Mouse (Mus musculus) midbrain, embryonic 13.5 days (tissue): ENCODE results near the gene Gm2a. TPM values are rescaled to one million over a fixed set of nuclear protein-coding genes. Genes with fewer than 3 reads are reported as not detected.

Source experiments
- ATAC-seq: fragments of 200-750 bp; cut with Nextera tagmentation; 2 replicates; pipeline ENCODE4 v1.8.0; 2017; ENCODE audit warnings: mild to moderate bottlenecking, moderate TSS enrichment, moderate library complexity
- H3K27ac ChIP-seq: fragments of 300-500 bp; sonication (generic); 2 replicates; pipeline ENCODE4 v1.5.1; 2015; ENCODE audit warnings: inconsistent platforms, mild to moderate bottlenecking, moderate library complexity
- H3K27me3 ChIP-seq: fragments of 300-500 bp; sonication (generic); 2 replicates; pipeline ENCODE4 v1.6.1; 2015; ENCODE audit warnings: mild to moderate bottlenecking, inconsistent platforms
- H3K36me3 ChIP-seq: fragments of 300-500 bp; sonication (generic); 2 replicates; pipeline ENCODE4 v1.6.1; 2015; ENCODE audit warnings: mild to moderate bottlenecking, inconsistent platforms
- H3K4me1 ChIP-seq: fragments of 300-500 bp; sonication (generic); replicated peaks from 2 replicates; pipeline ENCODE4 v1.6.1; 2015; ENCODE audit warnings: inconsistent platforms
- H3K4me2 ChIP-seq: fragments of 300-500 bp; sonication (generic); replicated peaks from 2 replicates; pipeline ENCODE4 v1.6.1; 2015; ENCODE audit warnings: moderate library complexity, mild to moderate bottlenecking, inconsistent platforms
- H3K4me3 ChIP-seq: fragments of 300-500 bp; sonication (generic); replicated peaks from 2 replicates; pipeline ENCODE4 v1.5.1; 2015; ENCODE audit warnings: mild to moderate bottlenecking, inconsistent platforms
- H3K9ac ChIP-seq: fragments of 300-500 bp; sonication (generic); replicated peaks from 2 replicates; pipeline ENCODE4 v1.6.1; 2015; ENCODE audit warnings: mild to moderate bottlenecking, inconsistent platforms
- H3K9me3 ChIP-seq: fragments of 300-500 bp; sonication (generic); 2 replicates; pipeline ENCODE4 v1.6.1; 2016; ENCODE audit warnings: mild to moderate bottlenecking, inconsistent platforms
- WGBS: fragments of 180-500 bp; shearing (Covaris S2); methylation state at CpG from one replicate; pipeline ENCODE4 v1.1.7; 2015; 5-methylcytosine and 5-hydroxymethylcytosine counted together
- polyA plus RNA-seq: library from polyadenylated mRNA; unstranded; fragments of >200 nt; fragmentation: Nextera tagmentation; extraction: Ambion mirVana; gene quantifications from 2 replicates; pipeline ENCODE4 v1.2.1, GENCODE M21; 2015

The Gm2a gene
- polyA plus RNA-seq, 1 experiment from 2014 or later, result 14.5 TPM

- ATAC-seq, result no peak
- no peaks in the 10 kb centered on the region for H3K36me3 ChIP-seq
- H3K4me2 ChIP-seq, result no peak overlapping the region
- no peak overlapping the region for H3K9ac ChIP-seq
- H3K4me1 ChIP-seq, result no peaks in the 10 kb centered on the region
- H3K4me3 ChIP-seq, result no peak overlapping the region
- H3K9me3 ChIP-seq, result no peaks in the 10 kb centered on the region
- WGBS, result 95% methylated on average over 5 of the region's 5 CpGs
- H3K27me3 ChIP-seq, result no peaks in the 10 kb centered on the region
- H3K27ac ChIP-seq, result no peak overlapping the region
Measured at GRCm38 (mm10) chr11:55134871-55135270, 37.0 kb downstream of the Gm2a start.

DNA sequence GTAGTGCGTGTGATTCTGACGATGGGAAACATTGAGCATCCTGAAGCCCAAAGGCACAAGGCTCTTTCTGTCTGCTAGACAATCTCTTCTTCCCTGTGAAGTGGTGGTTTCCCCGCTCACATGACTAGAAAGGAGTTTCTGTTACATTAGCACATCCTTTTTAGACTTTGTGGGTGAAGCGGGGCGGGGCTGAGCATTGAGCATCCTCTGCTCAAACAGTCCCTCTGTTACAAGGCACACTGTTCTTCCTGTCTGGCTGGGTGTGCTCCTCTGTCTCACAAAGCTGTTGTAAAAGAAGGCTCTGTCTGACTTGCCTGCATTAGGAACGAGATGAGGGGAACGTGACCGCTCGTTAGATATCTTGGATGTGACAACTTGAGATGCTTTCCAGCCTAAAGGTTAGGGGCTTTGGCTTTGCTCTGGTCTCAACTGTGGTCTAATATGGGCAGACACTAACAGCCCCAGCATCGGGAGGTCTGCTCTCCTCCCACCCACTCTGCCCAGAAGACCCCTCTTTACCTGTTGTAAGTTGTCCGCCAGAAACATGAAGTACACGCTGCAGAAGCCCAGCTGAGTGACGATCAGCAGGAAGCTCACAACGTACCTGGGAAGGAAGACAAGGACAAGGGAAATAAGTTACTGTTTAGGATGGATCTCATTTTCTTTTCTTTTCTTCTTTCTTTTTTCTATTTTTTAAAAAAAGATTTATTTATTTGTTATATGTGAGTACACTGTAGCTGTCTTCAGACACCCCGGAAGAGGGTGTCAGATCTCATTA lies 39.0 kb downstream of the Gm2a start:
- H3K9ac ChIP-seq, result no peak overlapping the region
- H3K27ac ChIP-seq, result no peak overlapping the region
- no peak overlapping the region for H3K4me2 ChIP-seq
- 88% methylated on average over 15 of the region's 15 CpGs for WGBS
- no peaks in the 10 kb centered on the region for H3K27me3 ChIP-seq
- no peaks in the 10 kb centered on the region for H3K36me3 ChIP-seq
- no peaks in the 10 kb centered on the region for H3K4me1 ChIP-seq
- ATAC-seq, result no peak
- no peaks in the 10 kb centered on the region for H3K9me3 ChIP-seq
- H3K4me3 ChIP-seq, result no peak overlapping the region

- no peaks in the 10 kb centered on the region for H3K4me1 ChIP-seq
- no peak overlapping the region for H3K27ac ChIP-seq
- H3K4me3 ChIP-seq, result no peak overlapping the region
- H3K9me3 ChIP-seq, result no peaks in the 10 kb centered on the region
- no peak for ATAC-seq
- no peak overlapping the region for H3K9ac ChIP-seq
- H3K27me3 ChIP-seq, result no peaks in the 10 kb centered on the region
- H3K4me2 ChIP-seq, result no peak overlapping the region
- H3K36me3 ChIP-seq, result no peaks in the 10 kb centered on the region
Measured at GRCm38 (mm10) chr11:55137646-55138045, 39.7 kb downstream of the Gm2a start.

DNA sequence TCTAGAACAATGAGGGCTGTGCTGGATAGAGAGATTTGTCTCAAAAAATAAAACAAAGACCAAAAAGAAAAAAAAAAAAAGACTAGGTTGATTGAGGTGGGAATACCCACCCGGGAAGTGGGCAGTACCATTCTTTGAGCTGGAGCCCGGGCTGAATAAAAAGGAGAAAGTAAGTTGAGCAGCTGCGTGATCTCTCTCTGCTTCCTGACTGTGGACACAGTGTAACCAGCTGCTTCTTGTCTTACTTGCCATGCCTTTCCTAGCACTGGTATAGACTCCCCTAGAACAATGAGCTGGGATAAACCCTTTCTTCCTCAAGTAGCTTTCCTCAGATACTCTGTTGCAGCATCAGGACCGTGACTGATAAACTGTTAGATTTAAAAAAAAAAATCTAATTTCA lies 43.6 kb downstream of the Gm2a start:
- Histone ChIP-seq H3K36me3 (no peaks in the 10 kb centered on the region), H3K4me3 (no peak overlapping the region), H3K9me3 (no peaks in the 10 kb centered on the region), H3K9ac (no peak overlapping the region), H3K4me1 (no peaks in the 10 kb centered on the region), H3K27ac (no peak overlapping the region), H3K27me3 (no peaks in the 10 kb centered on the region), H3K4me2 (no peak overlapping the region)
- 81% methylated on average over 4 of the region's 4 CpGs for WGBS
- no peak for ATAC-seq

DNA sequence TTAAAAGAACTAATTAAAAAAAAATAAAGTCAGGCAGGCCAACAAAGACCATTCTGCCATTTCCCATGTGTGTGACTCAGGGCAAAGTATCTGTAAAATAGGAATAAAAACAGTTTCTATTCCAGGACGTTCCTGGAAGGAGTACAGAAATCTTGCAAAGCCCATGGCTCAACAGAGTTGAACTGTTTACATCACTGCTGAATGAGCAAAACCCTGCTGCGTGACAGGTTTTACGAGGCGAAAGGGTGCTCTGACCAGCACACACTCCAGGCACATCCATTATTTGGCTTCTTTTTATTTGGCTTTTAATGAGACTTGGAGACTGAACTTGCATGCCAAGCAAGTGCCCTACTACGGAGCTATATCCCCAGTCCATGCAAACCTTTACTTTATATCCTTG lies 46.1 kb downstream of the Gm2a start:
- H3K27ac ChIP-seq, result no peak overlapping the region
- H3K4me3 ChIP-seq, result no peak overlapping the region
- no peaks in the 10 kb centered on the region for H3K4me1 ChIP-seq
- WGBS, result 80% methylated on average over 5 of the region's 5 CpGs
- H3K4me2 ChIP-seq, result no peak overlapping the region
- H3K36me3 ChIP-seq, result no peaks in the 10 kb centered on the region
- ATAC-seq, result no peak
- H3K27me3 ChIP-seq, result no peaks in the 10 kb centered on the region
- no peak overlapping the region for H3K9ac ChIP-seq
- no peaks in the 10 kb centered on the region for H3K9me3 ChIP-seq

GRCm38 (mm10) chr11:55146855-55147254 lies 48.9 kb downstream of the Gm2a start:
- Histone ChIP-seq H3K4me1 (no peaks in the 10 kb centered on the region), H3K27ac (no peak overlapping the region), H3K9ac (no peak overlapping the region), H3K4me2 (no peak overlapping the region), H3K36me3 (no peaks in the 10 kb centered on the region), H3K4me3 (no peak overlapping the region), H3K9me3 (no peaks in the 10 kb centered on the region), H3K27me3 (no peaks in the 10 kb centered on the region)
- WGBS, result 43% methylated on average over 1 of the region's 1 CpGs
- no peak for ATAC-seq

DNA sequence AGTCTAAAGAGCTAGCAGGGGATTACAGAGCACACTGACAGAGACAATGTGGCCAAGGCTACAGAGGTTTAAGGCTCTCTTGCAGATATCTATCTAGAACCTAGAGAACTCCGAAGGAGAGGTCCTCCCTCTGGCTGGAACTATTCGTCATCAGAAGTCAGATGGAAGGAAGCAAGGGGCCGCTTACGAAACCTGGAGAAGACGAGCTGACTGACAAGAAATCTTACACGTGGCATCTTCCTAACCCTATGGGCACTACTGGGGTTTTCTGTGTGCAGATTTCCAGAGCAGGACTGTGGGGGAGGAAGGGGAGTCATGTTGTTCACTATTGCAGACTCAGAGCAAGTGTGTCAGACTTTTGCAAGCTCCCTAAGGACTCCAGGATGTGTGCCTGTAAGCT lies 49.5 kb downstream of the Gm2a start:
- Histone ChIP-seq H3K27ac (no peak overlapping the region), H3K9ac (no peak overlapping the region), H3K4me3 (no peak overlapping the region), H3K36me3 (no peaks in the 10 kb centered on the region), H3K9me3 (no peaks in the 10 kb centered on the region), H3K4me2 (no peak overlapping the region), H3K27me3 (no peaks in the 10 kb centered on the region), H3K4me1 (no peaks in the 10 kb centered on the region)
- WGBS, result 53% methylated on average over 6 of the region's 6 CpGs
- no peak for ATAC-seq

- H3K4me3 ChIP-seq, result no peak overlapping the region
- no peak for ATAC-seq
- H3K9ac ChIP-seq, result no peak overlapping the region
- H3K27ac ChIP-seq, result no peak overlapping the region
- no peak overlapping the region for H3K4me2 ChIP-seq
- no peaks in the 10 kb centered on the region for H3K9me3 ChIP-seq
- no peaks in the 10 kb centered on the region for H3K36me3 ChIP-seq
- WGBS, result 87% methylated on average over 4 of the region's 4 CpGs
- H3K4me1 ChIP-seq, result no peaks in the 10 kb centered on the region
- no peaks in the 10 kb centered on the region for H3K27me3 ChIP-seq
Measured at GRCm38 (mm10) chr11:55148461-55148860, 50.5 kb downstream of the Gm2a start.

DNA sequence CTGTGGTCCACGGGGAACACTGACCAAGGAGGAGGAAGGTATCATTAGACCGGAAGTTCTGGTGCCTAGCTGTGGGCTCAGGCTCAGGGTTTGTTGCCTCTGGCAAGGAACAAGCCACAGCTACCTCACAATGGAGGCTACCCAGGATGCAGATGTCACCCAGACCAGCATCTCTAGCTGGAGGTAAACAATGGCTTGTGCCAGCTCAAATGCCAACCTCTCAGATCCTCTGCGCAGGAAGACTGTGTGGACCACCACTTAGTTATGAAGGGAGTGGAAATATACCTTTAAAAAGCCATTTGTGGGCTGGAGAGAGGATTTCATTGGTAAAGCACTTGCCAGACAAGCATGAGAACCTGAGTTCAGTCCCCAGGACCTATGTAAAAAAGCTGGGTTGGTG lies 53.7 kb downstream of the Gm2a start, which contains the start of gene Slc36a3:
Slc36a3 (minus strand) TSS at position 101 of the 400 bp plus-strand sequence.
- H3K4me3 ChIP-seq, result no peak within 1 kb of the TSS
- H3K36me3 ChIP-seq, result no peaks in the 10 kb centered on the region
- H3K27me3 ChIP-seq, result no peaks in the 10 kb centered on the region
- no peaks in the 10 kb centered on the region for H3K4me1 ChIP-seq
- no peak within 1 kb of the TSS for H3K27ac ChIP-seq
- no peak for ATAC-seq
- WGBS, result 86% methylated on average over 3 of the region's 3 CpGs
- no peak within 1 kb of the TSS for H3K4me2 ChIP-seq
- H3K9me3 ChIP-seq, result no peaks in the 10 kb centered on the region
- no peak within 1 kb of the TSS for H3K9ac ChIP-seq

GRCm38 (mm10) chr11:55154398-55155069 lies 56.6 kb downstream of the Gm2a start:
- Histone ChIP-seq H3K9me3 (no peaks in the 10 kb centered on the region), H3K36me3 (no peaks in the 10 kb centered on the region), H3K4me3 (no peak overlapping the region), H3K4me2 (no peak overlapping the region), H3K27ac (no peak overlapping the region), H3K9ac (no peak overlapping the region), H3K27me3 (no peaks in the 10 kb centered on the region), H3K4me1 (no peaks in the 10 kb centered on the region)
- WGBS, result 77% methylated on average over 3 of the region's 3 CpGs
- no peak for ATAC-seq

DNA sequence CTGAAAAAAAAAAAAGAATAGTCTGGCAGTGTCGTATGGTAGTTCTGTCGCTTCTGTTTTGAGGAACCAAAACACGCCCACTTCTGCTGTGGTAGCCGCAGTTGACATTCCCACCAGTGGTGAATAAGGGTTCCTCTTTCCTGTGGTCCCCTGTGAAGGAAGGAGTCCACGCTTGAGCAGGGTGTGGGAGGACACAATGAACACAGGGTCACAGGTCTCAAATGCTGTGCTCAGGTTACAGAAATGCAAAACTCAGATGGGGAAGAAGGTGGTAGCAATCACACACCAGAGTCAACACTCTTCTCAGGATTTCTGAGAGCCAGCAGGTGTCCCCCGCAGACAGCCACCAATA lies 57.1 kb downstream of the Gm2a start:
- Histone ChIP-seq H3K4me2 (no peak overlapping the region), H3K4me3 (no peak overlapping the region), H3K4me1 (no peaks in the 10 kb centered on the region), H3K9me3 (no peaks in the 10 kb centered on the region), H3K9ac (no peak overlapping the region), H3K27ac (no peak overlapping the region), H3K27me3 (no peaks in the 10 kb centered on the region), H3K36me3 (no peaks in the 10 kb centered on the region)
- ATAC-seq, result no peak
- 88% methylated on average over 6 of the region's 6 CpGs for WGBS

DNA sequence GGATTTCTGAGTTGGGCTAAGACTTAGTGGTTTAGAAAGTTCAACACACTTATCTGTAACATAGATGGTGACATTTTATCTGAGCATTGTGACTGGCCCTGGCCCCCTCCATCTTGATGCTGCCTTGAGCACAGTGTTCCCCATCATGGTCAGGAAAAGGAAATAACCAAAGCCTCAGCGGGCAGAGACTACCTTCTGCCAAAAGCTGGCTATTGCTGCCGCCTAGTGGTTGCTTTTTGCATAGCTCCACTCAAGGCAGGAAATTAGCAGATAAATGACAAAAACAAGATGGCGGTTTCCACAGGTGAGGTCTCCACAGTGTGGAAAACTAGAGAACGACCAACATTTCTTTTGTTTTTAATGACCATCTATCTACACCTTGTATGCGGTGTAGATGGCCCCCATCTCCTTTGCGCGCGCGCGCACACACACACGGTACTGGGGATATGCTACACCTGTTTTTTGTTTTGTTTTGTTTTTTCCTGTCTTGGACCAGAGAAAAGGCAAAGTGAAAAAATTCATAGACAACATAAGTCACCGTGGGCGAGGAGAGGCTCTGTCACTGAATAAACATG lies 61.0 kb downstream of the Gm2a start:
- no peak for ATAC-seq
- H3K27me3 ChIP-seq, result no peaks in the 10 kb centered on the region
- H3K4me1 ChIP-seq, result no peaks in the 10 kb centered on the region
- WGBS, result 52% methylated on average over 13 of the region's 13 CpGs
- H3K9me3 ChIP-seq, result no peaks in the 10 kb centered on the region
- H3K36me3 ChIP-seq, result no peaks in the 10 kb centered on the region
- H3K9ac ChIP-seq, result no peak overlapping the region
- no peak overlapping the region for H3K4me2 ChIP-seq
- no peak overlapping the region for H3K4me3 ChIP-seq
- H3K27ac ChIP-seq, result no peak overlapping the region
